Mouse (Mus musculus) lung, adult 2 months (tissue): Measurements from ENCODE around the gene Edrf1.

Experiments
- CTCF ChIP-seq: fragments of 200-500 bp; IDR thresholded peaks from 2 replicates; pipeline ENCODE4 v1.5.1; 2011; ENCODE audit warnings: mild to moderate bottlenecking, low read length, control low read depth; ENCODE audit not compliant: insufficient read depth
- POLR2A ChIP-seq: fragments of 200-500 bp; IDR thresholded peaks from 2 replicates; pipeline ENCODE4 v1.6.1; 2011; ENCODE audit warnings: low read depth, mild to moderate bottlenecking, control low read depth, low read length, borderline replicate concordance; ENCODE audit errors: extremely low read depth

DNA sequence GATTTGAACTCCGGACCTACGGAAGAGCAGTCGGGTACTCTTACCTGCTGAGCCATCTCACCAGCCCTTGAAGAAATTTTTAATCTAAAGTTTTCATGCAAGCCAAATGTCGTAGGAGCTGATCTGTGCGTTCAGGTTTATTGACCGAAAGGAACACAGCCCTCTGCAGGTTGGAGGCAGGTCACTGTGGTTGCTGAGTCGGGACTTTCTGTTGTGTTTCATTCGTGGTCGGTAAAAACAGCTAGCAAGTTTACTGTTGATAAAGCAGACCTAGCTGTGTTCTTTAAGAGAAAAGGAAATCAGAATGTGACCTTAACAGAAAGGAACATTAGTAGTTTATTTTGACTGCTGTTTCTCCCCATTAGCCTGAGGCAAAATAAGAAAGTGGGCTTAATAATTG is 32.6 kb downstream of the Edrf1 start:
- TF ChIP-seq POLR2A = no peak
- TF ChIP-seq CTCF = no peak
